Mouse (Mus musculus) c-Kit-positive CD71-negative TER-119-negative erythroid progenitor cells, embryonic 14.5 days (primary cell): ENCODE results near the gene 4933428M09Rik.
A peak's percentile ranks its signal among the peaks of the same experiment; 100 is the strongest.
"Not testable (repeated sequence)": the region's sequence is repeated elsewhere in the genome, so short reads cannot be mapped to it uniquely, and the experiment has no call there.

Source experiments
- DNase-seq: peaks from one replicate; pipeline ENCODE4 v3.0.0-alpha.2; 2013; ENCODE audit warnings: low read depth

The 4933428M09Rik gene

DNA sequence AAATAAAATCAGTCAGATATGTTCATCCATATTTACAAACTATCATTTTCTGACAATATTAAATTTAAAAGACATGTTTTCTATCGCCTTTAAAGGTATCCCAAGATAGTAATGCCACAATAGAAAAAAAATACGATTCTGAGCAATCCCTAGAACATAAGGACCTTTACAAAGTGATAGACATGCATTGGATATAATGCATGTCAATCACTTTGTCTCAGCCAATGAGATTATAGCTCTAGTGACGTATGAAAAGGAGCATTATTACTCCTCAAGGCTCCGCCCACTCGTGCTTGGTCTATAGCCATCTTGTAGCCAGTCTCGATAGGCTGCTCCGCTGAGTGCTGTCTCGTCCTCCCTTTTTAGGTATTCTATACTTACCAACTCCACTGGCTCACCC, at the start of gene 4933428M09Rik:
Gene 4933428M09Rik, plus strand, starts transcription at position 301 of the 400 bp plus-strand sequence.
- DNase-seq: no peak

DNA sequence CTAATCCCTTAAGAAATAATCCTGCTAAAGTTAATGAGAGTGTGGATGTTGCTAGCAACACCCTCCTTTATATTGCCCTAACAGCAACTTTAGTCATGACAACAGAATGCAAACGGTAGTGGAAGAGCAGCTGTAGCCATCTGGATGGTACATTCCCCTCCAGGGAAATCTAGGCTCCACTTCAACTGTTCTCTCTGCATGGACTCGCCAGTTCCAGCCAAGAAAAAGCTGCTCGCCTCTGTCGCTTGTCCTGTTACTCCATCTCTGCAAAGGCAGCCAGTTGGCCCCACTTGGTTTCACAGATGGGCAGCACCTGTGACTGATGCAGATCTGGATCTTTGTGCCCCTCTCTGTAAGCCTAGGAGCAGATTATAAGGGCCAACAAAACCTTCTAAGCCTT, 45.0 kb upstream of the 4933428M09Rik start:
- no peak for DNase-seq

DNA sequence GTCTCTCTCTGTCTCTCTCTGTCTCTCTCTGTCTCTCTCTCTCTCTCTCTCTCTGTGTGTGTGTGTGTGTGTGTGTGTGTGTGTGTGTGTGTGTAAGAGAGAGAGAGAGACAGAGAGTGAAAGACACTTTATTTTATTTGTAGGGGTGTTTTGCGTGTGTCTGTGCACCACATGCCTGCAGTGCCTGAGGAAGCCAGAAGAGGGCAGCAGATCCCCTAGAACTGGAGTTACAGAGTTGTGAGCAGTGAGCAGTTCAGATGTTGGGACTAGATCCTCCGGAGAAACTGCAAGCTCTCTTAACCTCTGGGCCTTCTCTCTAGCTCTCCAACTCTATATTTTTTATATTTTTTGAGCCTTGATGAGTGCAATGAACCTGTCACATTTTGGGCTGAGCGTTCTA, 12.5 kb downstream of the 4933428M09Rik start:
- not testable (repeated sequence) for DNase-seq

DNA sequence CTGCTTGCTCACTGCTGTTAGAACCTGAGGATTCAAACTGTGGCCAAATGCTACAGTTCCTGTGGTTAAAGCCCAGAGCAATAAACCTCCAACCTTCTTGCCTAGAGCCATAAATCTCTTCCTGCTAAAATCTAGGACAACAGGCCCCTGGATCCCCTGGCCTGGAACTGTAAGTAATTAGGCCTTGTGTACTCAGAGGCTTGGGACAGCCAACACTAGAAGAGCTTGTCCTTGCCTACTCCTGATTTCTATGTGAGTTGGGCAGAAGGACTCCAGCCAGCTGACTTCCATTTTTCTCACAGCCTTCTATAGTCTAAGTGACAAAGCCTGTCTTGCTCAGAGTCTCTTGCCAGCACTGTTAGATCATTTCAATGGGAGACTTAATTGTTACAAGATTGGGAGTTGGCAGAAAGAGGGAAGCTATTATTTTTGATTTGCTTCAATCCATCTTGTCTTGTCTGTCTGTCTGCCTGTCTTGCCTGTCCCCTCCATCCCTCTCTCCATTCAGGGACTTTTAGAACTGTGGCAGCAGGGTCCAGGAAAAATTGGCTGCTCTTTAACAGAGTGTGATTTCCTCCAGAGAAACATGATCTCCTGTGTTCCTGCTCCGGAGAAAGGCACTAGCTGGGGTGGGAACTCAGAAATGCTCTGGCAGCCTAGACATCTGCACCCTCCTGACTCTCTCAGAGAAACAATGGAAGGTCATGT, 15.7 kb downstream of the 4933428M09Rik start:
- no peak for DNase-seq

DNA sequence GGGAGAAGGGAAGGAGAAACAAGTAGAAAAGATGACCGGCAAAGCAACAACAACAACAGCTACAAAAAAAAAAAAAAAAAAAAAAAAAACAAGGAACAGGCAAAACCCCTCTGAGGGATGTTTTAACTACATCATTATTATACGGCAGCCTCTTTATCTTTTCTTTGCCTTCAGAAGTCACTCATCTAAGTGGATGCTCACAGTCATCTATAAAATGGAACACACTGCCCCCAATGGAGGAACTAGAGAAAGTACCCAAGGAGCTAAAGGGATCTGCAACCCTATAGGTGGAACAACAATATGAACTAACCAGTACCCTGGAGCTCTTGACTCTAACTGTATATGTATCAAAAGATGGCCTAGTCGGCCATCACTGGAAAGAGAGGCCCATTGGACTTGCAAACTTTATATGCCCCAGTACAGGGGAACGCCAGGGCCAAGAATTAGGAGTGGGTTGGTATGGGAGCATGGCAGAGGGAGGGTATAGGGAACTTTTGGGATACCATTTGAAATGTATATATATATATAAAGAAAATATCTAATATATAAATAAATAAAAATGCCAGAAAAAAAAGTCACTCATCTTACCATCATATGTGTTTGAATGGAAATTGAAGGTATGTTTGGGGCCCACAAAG, 30.3 kb downstream of the 4933428M09Rik start:
- not testable (repeated sequence) for DNase-seq

DNA sequence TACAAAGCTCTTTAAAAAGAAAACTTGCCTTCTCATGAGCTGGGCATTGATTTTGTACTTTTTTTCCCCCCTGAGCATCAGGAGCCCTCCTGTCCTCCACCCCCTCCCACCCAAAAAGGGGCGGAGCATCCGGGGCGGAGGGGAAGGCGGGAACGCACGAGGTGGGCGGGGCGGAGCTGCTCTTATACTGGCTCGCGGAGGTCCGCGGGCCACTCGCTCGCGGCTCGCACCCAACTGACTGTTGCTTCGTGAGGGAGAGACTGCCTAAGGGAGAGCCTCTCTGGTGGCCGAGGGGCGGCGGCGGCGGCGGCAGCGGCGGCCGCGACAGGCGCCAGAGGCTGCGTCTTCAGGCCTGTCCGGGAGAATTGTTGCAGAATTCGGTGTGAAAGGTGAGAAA, 30.8 kb downstream of the 4933428M09Rik start, which contains the start of gene Mum1l1:
Gene Mum1l1, plus strand, starts transcription at position 214 of the 397 bp plus-strand sequence.
- peak; percentile 26 for DNase-seq

DNA sequence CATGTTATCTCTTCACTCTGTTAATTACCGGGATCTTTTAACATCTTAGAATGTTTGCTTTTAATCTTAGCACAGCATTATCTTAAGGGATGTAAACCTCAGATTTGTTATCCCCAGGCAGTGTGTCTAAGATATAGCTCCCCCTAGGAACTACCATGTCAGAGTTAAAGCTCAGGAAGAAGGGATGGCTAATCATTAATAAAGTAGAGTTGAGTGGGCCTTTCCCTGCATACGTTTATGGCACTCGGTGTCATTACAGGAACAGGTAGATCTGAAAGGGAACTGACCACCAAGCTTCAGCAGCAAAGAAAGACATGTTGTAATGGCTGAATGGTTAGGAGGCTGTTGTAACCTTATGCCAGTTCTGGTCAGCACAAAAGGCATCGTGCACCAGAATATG, 35.7 kb downstream of the 4933428M09Rik start:
- DNase-seq: no peak

DNA sequence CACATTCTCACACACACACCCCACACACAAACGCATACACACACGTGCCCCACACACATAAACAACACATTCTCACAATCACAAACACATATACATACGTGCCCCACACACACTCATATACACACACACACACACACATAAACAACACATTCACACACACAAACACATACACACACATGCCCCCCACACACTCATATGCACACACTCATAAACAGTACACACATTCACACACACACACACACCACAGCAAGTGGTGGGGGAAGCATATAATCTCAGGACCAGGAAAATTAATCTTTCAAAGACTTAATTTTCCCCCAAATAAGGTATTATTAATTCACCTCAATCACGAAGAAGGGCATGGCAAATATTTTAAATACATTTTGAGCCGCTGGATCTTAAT, 37.4 kb downstream of the 4933428M09Rik start:
- DNase-seq: no peak

DNA sequence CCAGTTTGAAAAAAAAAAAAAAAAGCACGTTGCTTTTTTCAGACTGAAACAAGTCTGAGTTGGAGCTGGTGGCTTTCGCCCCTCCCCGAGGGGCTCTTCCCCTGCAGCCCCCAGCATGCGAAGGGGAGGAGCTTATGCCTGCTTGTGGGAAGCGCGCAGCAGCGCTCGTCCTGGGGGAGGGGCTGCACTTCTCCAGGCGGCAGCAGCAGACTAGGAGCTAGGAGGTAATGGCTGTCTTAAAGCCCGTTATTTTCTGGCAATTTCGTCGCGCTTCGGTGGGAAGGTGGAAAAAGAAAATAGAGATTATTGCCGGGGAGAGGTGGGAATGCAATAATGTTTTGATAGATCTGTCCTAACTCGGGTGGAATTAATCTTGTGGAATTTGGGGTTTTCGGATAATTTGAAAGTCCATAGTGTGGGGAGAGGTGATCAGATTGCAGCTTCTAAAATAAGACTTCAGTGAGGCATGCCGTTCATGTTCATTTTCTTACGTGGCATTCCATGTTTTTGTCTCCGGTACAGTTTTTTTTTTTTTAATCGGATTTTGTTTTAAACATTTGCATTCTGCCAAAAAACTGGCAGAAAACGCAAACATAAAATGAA, 38.1 kb downstream of the 4933428M09Rik start:
- peak; percentile 28 for DNase-seq

DNA sequence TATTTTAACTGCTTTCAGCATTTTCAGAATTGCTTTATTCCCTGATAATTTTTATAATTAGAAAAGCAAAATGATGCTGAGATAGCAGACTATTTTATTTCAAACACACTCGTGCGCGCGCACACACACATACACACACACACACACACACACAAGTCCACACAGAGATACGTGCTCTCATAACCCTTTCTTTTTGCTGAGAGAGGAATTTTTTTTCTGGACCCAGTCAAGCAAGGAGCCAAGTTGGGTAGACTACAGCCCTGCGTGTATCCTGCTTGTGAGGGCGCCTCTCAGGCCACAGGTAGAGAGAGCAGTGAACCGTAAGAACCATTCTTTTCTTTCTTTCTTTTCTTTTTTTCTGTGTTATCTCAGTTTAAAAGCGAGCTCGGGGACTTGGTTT, 38.7 kb downstream of the 4933428M09Rik start:
- no peak for DNase-seq

DNA sequence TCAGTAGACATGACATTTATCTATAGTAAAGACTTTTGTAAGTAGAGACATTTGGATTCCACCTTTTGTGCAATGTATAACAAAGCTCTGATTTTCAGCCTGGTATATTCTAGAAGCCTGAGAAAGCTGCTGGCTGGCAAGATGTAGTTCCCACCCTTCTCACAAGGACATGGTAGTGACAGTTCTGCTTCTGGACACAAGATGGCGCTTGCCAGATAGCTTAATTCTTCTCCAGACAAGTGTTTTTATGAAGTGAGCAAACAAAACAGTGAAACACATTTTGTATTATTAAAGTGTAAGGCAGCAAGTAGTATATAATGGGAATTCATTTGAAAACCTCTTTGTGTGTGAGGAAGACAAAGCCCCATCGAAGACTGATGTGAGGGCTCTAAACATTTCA, 40.0 kb downstream of the 4933428M09Rik start:
- DNase-seq: no peak

DNA sequence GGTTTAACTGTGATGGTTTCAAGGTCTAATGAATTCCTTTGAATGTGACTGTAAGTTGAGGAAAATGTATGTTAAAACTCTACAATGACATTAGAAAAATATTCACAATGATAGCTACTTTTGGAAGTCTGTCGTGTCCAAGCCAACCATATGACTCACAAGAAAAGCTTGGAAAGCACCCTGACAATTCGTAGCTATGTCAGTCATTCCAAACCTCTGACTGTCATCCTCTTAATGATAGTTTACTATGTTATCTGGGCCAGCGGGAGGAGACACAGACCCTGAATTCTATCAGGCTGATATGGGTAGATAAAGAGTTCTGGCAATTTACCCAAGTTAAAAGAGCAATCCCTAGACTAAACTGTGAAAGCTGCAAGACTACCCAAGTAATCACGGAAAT, 41.8 kb downstream of the 4933428M09Rik start:
- no peak for DNase-seq

DNA sequence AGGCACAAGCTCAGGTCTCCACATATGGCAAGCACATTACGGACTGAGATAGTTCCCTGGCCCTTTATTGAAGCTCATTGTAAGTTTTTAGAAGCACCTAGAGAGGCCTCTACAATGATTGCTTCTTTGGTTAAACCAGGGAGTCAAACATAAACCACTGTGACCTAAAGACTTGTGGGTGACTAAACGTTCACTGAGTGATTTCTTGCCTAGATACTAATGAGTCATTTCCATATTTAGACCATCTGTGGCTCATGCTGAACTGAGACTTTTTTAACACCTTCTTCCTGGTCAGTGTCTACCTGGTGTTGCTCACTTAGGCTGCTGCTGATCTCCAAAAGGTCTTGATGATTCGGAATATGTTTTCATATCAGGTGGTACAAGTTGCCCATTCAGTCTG, 42.9 kb downstream of the 4933428M09Rik start:
- no peak for DNase-seq
